Mouse (Mus musculus) CH12.LX (cell line): ENCODE results near the gene Apoc2. TPM values are rescaled to one million over a fixed set of nuclear protein-coding genes. Genes with fewer than 3 reads are reported as not detected.

Experiments
- DNase-seq: peaks from one replicate; pipeline ENCODE4 v3.0.0-alpha.2; 2013; ENCODE audit errors: extremely low read depth
- H3K27ac ChIP-seq: 2 replicates; pipeline ENCODE4 v1.5.1; 2012; ENCODE audit warnings: low read depth, mild to moderate bottlenecking, control low read depth, moderate library complexity; ENCODE audit not compliant: insufficient read depth
- H3K27me3 ChIP-seq: replicated peaks from 2 replicates; pipeline ENCODE3; 2012; ENCODE audit warnings: inconsistent platforms
- H3K36me3 ChIP-seq, 2 experiments: replicated peaks in 1 of 2; 2 replicates each; pipeline versions ENCODE3 to v1.6.1; 2012; ENCODE audit warnings: inconsistent platforms in 1 of 2, low read length in 1 of 2, mild to moderate bottlenecking in 1 of 2, mixed read lengths in 1 of 2, moderate library complexity in 1 of 2; ENCODE audit not compliant: control insufficient read depth in 1 of 2, insufficient read depth in 1 of 2
- H3K4me1 ChIP-seq, 2 experiments: 2 replicates each; pipeline ENCODE4 v1.6.1; 2012; ENCODE audit warnings: inconsistent platforms in 1 of 2, moderate library complexity in 1 of 2; ENCODE audit not compliant: insufficient read depth in 2 of 2, control insufficient read depth in 1 of 2
- H3K4me2 ChIP-seq: 2 replicates; pipeline ENCODE4 v1.6.1; 2012; ENCODE audit warnings: low read depth, mild to moderate bottlenecking, control low read depth; ENCODE audit not compliant: poor library complexity, insufficient read depth, severe bottlenecking
- H3K4me3 ChIP-seq, 3 experiments: fragments of 150-350 bp in 1 of 3; sonication (generic) in 1 of 3; replicated peaks in 1 of 3; 2 replicates each; pipeline versions ENCODE3 to v1.5.1; 2011 to 2012; ENCODE audit warnings: low read depth in 2 of 3, low read length in 2 of 3, mild to moderate bottlenecking in 2 of 3, moderate library complexity in 2 of 3, control low read depth in 1 of 3, improper control_type of control experiment in 1 of 3, inconsistent platforms in 1 of 3, mixed read lengths in 1 of 3; ENCODE audit not compliant: poor library complexity in 1 of 3
- H3K79me2 ChIP-seq: replicated peaks from 2 replicates; pipeline ENCODE4 v1.6.1; 2012; ENCODE audit warnings: mild to moderate bottlenecking, moderate library complexity; ENCODE audit not compliant: control insufficient read depth, poor library complexity, insufficient read depth, severe bottlenecking; ENCODE audit errors: extremely low read depth
- H3K9ac ChIP-seq: 2 replicates; pipeline ENCODE4 v1.6.1; 2012; ENCODE audit warnings: low read depth, mild to moderate bottlenecking, control low read depth, moderate library complexity; ENCODE audit not compliant: insufficient read depth
- H3K9me3 ChIP-seq: replicated peaks from 2 replicates; pipeline ENCODE3; 2012; ENCODE audit warnings: low read length, inconsistent platforms, mixed read lengths
- ETS1 ChIP-seq: conservative IDR thresholded peaks from 2 replicates; pipeline ENCODE4 v1.6.1; 2012; ENCODE audit warnings: low read depth, mild to moderate bottlenecking, inconsistent platforms, low read length, improper control_type of control experiment, moderate library complexity
- HCFC1 ChIP-seq: IDR thresholded peaks from 2 replicates; pipeline ENCODE4 v1.6.1; 2012; ENCODE audit warnings: low read depth, mild to moderate bottlenecking, inconsistent platforms, low read length, improper control_type of control experiment
- IRF4 ChIP-seq: IDR thresholded peaks from 2 replicates; pipeline ENCODE4 v1.6.1; 2014; ENCODE audit warnings: low read depth, mild to moderate bottlenecking, inconsistent platforms, low read length, improper control_type of control experiment
- KAT2A ChIP-seq: IDR thresholded peaks from 2 replicates; pipeline ENCODE4 v1.6.1; 2012; ENCODE audit warnings: low read length, improper control_type of control experiment, inconsistent platforms; ENCODE audit not compliant: insufficient replicate concordance
- MAFK ChIP-seq: IDR thresholded peaks from 2 replicates; pipeline ENCODE4 v1.6.1; 2011; ENCODE audit warnings: low read length, improper control_type of control experiment; ENCODE audit not compliant: insufficient replicate concordance
- MAX ChIP-seq: IDR thresholded peaks from 2 replicates; pipeline ENCODE4 v1.6.1; 2011; ENCODE audit warnings: low read length, improper control_type of control experiment
- MAZ ChIP-seq: IDR thresholded peaks from 2 replicates; pipeline ENCODE4 v1.6.1; 2012; ENCODE audit warnings: low read depth, mild to moderate bottlenecking, inconsistent platforms, low read length, improper control_type of control experiment, moderate library complexity
- MXI1 ChIP-seq: IDR thresholded peaks from 2 replicates; pipeline ENCODE4 v1.6.1; 2011; ENCODE audit warnings: mild to moderate bottlenecking, low read depth, low read length, improper control_type of control experiment
- POLR2A ChIP-seq: IDR thresholded peaks from 2 replicates; pipeline ENCODE4 v1.6.1; 2011; ENCODE audit warnings: low read depth, mild to moderate bottlenecking, improper control_type of control experiment, low read length
- POLR2AphosphoS2 ChIP-seq: IDR thresholded peaks from 2 replicates; pipeline ENCODE4 v1.6.1; 2011; ENCODE audit warnings: low read depth, low read length, improper control_type of control experiment
- TBP ChIP-seq: conservative IDR thresholded peaks from 2 replicates; pipeline ENCODE4 v1.6.1; 2011; ENCODE audit warnings: low read depth, low read length, improper control_type of control experiment
- ZKSCAN1 ChIP-seq: IDR thresholded peaks from 2 replicates; pipeline ENCODE4 v1.6.1; 2012; ENCODE audit warnings: low read depth, inconsistent platforms, low read length, improper control_type of control experiment, borderline replicate concordance
- ZMIZ1 ChIP-seq: IDR thresholded peaks from 2 replicates; pipeline ENCODE4 v1.6.1; 2012; ENCODE audit warnings: low read depth, mild to moderate bottlenecking, inconsistent platforms, low read length, improper control_type of control experiment
- dilution Hi-C: fragments of 300-500 bp; cut with MboI; formaldehyde crosslinking; loops from 2 replicates; pipeline ENCODE4 v1.14.3; 2020; ENCODE audit warnings: low sequenced_read_pairs; ENCODE audit not compliant: extremely low pct_unique_long_range_greater_than_20kb, extremely low pct_ligation_motif_present
- in situ Hi-C: fragments of 300-500 bp; cut with MboI; formaldehyde crosslinking; loops from 3 replicates; pipeline ENCODE4 v1.14.3; 2019; ENCODE audit warnings: low sequenced_read_pairs, low pct_ligation_motif_present, low pct_unique_long_range_greater_than_20kb, mixed read lengths
- polyA plus RNA-seq: library from polyadenylated mRNA; unstranded; fragments of >175 nt; gene quantifications from 2 replicates; pipeline ENCODE4 v1.2.1, GENCODE M21; 2012; ENCODE audit warnings: low read depth; ENCODE audit not compliant: insufficient read length
- total RNA-seq, 2 experiments: library from RNA; depleted of rRNA; stranded (reverse); fragments of 300-350 nt in 1 of 2; fragments of >200 nt in 1 of 2; gene quantifications; 2 replicates each; pipeline ENCODE4 v1.2.3; 2012 to 2014

Apoc2 gene
- total and polyA plus RNA-seq, 3 experiments, result not detected

GRCm38 (mm10) chr7:19697949-19698906, 20.5 kb upstream of the Apoc2 start:
- in situ Hi-C loops (no loop called here), dilution Hi-C loops (no loop called here)
- H3K4me3 ChIP-seq, result no peak overlapping the region
- no peak for DNase-seq
- H3K9ac ChIP-seq, result no peak overlapping the region
- H3K36me3 ChIP-seq, result peaks cover 41 to 63% of the 10 kb centered on the region in 2 experiments
- H3K79me2 ChIP-seq, result no peaks in the 10 kb centered on the region
- no peak overlapping the region for H3K27ac ChIP-seq
- H3K27me3 ChIP-seq, result no peaks in the 10 kb centered on the region
- TF ChIP-seq MAX (no peak), POLR2A (peak; percentile 1; the same call in 1 of the 2 replicates), HCFC1 (no peak), ZKSCAN1 (no peak), ETS1 (no peak)
- TF ChIP-seq, all 38 proteins: peak for 1
- no peak overlapping the region for H3K4me2 ChIP-seq
- H3K9me3 ChIP-seq, result peaks cover 5% of the 10 kb centered on the region
- peaks cover 6 to 35% of the 10 kb centered on the region in 2 experiments; a peak in 3 of 4 replicates for H3K4me1 ChIP-seq

GRCm38 (mm10) chr7:19696336-19696873, 18.7 kb upstream of the Apoc2 start:
- H3K9me3 ChIP-seq, result peaks cover 5% of the 10 kb centered on the region
- H3K79me2 ChIP-seq, result no peaks in the 10 kb centered on the region
- no peak overlapping the region for H3K27ac ChIP-seq
- peaks cover 6 to 26% of the 10 kb centered on the region in 2 experiments; a peak in 3 of 4 replicates for H3K4me1 ChIP-seq
- H3K4me2 ChIP-seq, result no peak overlapping the region
- dilution Hi-C loops, result no loop called here
- H3K36me3 ChIP-seq, result peaks cover 25 to 46% of the 10 kb centered on the region in 2 experiments
- no peak overlapping the region for H3K9ac ChIP-seq
- in situ Hi-C loops, result no loop called here
- no peak for DNase-seq
- no peak overlapping the region for H3K4me3 ChIP-seq
- TF ChIP-seq MAFK (no peak), MXI1 (no peak), MAX (no peak), POLR2A (no peak), ZKSCAN1 (no peak), IRF4 (no peak), KAT2A (no peak), MAZ (no peak), TBP (no peak), ZMIZ1 (no peak), POLR2AphosphoS2 (no peak)
- H3K27me3 ChIP-seq, result no peaks in the 10 kb centered on the region
